Mouse (Mus musculus): ENCODE results near the gene Lep.

DNA sequence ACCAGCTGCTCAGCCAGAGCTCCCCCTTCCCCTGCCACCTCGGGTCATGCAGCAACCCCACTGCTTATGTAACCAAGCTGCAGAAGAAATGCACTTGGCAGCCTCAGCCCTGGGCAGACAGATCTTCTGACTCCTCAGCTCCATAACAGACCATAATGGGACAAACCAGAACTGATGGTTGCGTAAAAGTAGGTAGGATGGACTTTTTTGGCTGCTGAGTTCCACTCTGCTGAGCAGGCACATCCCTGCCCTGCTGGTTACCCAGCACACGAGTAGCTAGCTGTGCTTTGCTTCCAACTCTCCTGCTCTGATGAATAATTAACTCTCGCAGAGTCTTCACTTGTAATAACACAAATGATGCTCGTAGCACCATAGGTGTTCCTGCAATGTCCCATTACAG lies 10.1 kb upstream of the Lep start:
- TF ChIP-seq POLR2A (IDR thresholded peaks at IDR 0.05; ENCODE audit: low read depth, low read length) (no peak), CTCF (IDR thresholded peaks at IDR 0.05; ENCODE audit: borderline replicate concordance, insufficient read depth, low read length) (no peak)

Measured in embryonic fibroblast, embryonic 13.5 days (primary cell).